Mouse (Mus musculus): ENCODE measurements around the gene Timp2.

DNA sequence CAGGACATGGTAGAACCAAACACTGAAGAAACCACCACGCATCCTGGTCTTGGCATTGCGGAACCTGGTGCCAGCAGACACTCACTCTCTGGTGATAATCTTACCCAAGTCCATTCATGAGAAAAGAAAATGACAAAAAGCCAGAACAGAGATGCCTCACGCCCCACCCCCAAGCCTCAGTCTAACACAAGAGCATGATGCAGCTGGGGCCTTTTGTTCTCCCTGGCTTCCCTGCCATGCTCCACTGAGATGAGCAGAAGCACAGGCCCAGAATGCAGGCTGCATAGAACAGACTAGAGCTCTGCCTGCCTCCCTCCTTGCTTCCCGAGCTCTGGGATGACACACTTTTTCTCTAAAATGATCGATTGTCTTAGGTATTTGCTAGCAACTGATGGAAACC, 92.4 kb downstream of the Timp2 start:
- TF ChIP-seq CTCF (IDR thresholded peaks at IDR 0.05; ENCODE audit: extremely low read depth, insufficient read depth, low read length) (no peak), POLR2A (IDR thresholded peaks at IDR 0.05; ENCODE audit: extremely low read depth, insufficient read depth, low read length) (no peak)
